Mouse (Mus musculus): ENCODE measurements at regions not wholly inside any gene's neighbourhood (a gene's known extent, or its start where the extent isn't known, plus 50 kb on each side); places are given as distances from the start of the nearest gene placed in this dataset.
A peak's percentile ranks its signal among the peaks of the same experiment; 100 is the strongest.

DNA sequence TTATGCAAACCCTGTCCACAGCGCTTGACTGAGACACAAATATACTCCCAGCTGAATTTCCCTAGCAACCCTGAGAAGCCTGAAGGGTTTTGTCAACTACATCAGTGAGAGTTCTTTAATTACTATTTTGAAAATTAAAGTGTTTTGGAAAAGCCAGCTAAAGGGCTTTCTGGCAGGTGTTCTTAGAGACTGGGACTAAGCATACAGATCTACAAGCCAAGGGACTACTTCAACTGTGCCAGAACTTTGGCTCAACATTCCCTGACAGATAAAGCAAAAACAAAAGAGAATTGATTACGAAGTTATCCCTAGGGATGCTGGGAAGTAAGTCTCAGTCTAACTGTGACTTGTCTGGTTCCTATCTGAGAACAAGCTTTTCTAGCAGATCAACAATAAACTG is 213.4 kb upstream of the Mkln1 start:
- Histone ChIP-seq H3K27ac (ENCODE audit: low read depth, low read length) (no peak overlapping the region), H3K4me1 (ENCODE audit: control insufficient read depth, insufficient read depth, low read length) (no peaks in the 10 kb centered on the region), H3K36me3 (ENCODE audit: control insufficient read depth, insufficient read depth, low read length) (no peaks in the 10 kb centered on the region), H3K4me3 (ENCODE audit: low read length) (no peak overlapping the region), H3K27me3 (ENCODE audit: control insufficient read depth, insufficient read depth, low read length) (no peaks in the 10 kb centered on the region), H3K9ac (ENCODE audit: low read depth, low read length) (no peak overlapping the region), H3K4me2 (replicated peaks; ENCODE audit: low read depth, low read length) (no peak overlapping the region), H3K9me3 (ENCODE audit: control insufficient read depth, low read length) (no peaks in the 10 kb centered on the region)
- 93% methylated on average over 2 of the region's 2 CpGs for WGBS
- no peak for ATAC-seq (ENCODE audit: low FRiP score, low TSS enrichment)

DNA sequence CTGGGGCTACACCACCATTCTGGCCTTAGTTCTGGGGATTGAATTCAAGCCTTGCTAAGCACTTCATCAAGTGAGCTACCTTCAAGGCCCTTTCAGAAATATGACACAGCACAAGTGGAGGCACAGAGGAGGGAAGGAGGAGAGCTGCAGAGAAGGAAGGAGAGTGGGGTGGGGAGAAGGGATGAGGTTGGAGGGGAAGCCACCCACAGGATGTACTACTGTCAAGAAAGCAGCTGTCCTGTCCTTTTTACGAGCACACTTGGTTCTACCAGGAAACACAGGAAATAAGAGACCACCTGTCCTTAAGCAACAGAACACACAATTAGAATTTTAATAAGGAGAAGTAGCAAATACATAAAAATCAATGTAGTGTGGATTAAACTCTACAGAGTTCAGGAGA is 210.5 kb upstream of the Mkln1 start:
- H3K9me3 ChIP-seq (ENCODE audit: control insufficient read depth, low read length) = no peaks in the 10 kb centered on the region
- ATAC-seq (ENCODE audit: low FRiP score, low TSS enrichment) = no peak
- no peaks in the 10 kb centered on the region for H3K27me3 ChIP-seq (ENCODE audit: control insufficient read depth, insufficient read depth, low read length)
- no peaks in the 10 kb centered on the region for H3K4me1 ChIP-seq (ENCODE audit: control insufficient read depth, insufficient read depth, low read length)
- no peak overlapping the region for H3K4me2 ChIP-seq (replicated peaks; ENCODE audit: low read depth, low read length)
- WGBS = 36% methylated on average over 1 of the region's 1 CpGs
- no peaks in the 10 kb centered on the region for H3K36me3 ChIP-seq (ENCODE audit: control insufficient read depth, insufficient read depth, low read length)
- H3K9ac ChIP-seq (ENCODE audit: low read depth, low read length) = no peak overlapping the region
- no peak overlapping the region for H3K4me3 ChIP-seq (ENCODE audit: low read length)
- H3K27ac ChIP-seq (ENCODE audit: low read depth, low read length) = no peak overlapping the region

DNA sequence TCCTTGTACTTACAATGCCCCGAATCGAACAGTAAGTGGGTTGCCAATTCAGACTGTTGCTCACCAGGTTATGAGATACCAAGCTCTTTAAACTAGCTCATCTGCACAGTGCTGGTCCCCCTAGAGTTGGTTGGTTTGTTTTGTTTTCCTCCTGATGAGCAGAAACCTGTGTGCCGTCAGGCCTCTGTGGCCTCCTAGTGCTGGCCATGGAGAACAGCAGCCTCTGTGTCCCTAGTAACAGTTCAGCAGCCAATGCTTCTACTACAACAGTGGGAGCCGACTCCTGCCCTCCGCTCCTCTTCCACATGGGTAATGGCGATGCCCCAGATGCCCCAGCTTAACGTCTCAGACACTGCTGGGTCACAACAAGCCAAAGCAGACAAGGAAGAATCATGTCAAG is 209.5 kb upstream of the Mkln1 start:
- Histone ChIP-seq H3K4me1 (ENCODE audit: control insufficient read depth, insufficient read depth, low read length) (no peaks in the 10 kb centered on the region), H3K9me3 (ENCODE audit: control insufficient read depth, low read length) (no peaks in the 10 kb centered on the region), H3K9ac (ENCODE audit: low read depth, low read length) (no peak overlapping the region), H3K4me3 (ENCODE audit: low read length) (no peak overlapping the region), H3K27me3 (ENCODE audit: control insufficient read depth, insufficient read depth, low read length) (no peaks in the 10 kb centered on the region), H3K4me2 (replicated peaks; ENCODE audit: low read depth, low read length) (no peak overlapping the region), H3K27ac (ENCODE audit: low read depth, low read length) (no peak overlapping the region), H3K36me3 (ENCODE audit: control insufficient read depth, insufficient read depth, low read length) (no peaks in the 10 kb centered on the region)
- peak; percentile 24; the same call in 1 of the 2 replicates for ATAC-seq (ENCODE audit: low FRiP score, low TSS enrichment)
- WGBS = 56% methylated on average over 7 of the region's 7 CpGs

DNA sequence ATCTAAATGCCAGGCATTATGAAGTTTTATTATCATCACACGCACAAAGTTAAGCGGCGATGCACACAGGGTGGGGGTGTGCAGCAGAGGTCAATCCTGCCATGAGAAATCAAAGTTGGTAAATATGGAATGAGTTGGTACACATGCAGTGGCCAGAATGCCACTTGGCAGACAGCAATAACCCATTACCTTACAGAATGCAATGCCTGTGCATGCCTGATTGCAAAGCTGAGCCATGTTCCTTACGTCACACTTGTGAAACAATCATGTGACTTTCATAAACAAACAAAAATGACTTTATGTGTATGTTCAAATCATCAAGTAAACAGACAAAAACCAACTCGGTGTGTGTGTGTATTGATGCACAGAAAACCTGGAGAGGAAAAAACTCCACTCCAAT is 208.5 kb upstream of the Mkln1 start:
- WGBS = 89% methylated on average over 5 of the region's 5 CpGs
- no peaks in the 10 kb centered on the region for H3K4me1 ChIP-seq (ENCODE audit: control insufficient read depth, insufficient read depth, low read length)
- no peaks in the 10 kb centered on the region for H3K9me3 ChIP-seq (ENCODE audit: control insufficient read depth, low read length)
- H3K9ac ChIP-seq (ENCODE audit: low read depth, low read length) = no peak overlapping the region
- no peak overlapping the region for H3K4me3 ChIP-seq (ENCODE audit: low read length)
- no peak overlapping the region for H3K4me2 ChIP-seq (replicated peaks; ENCODE audit: low read depth, low read length)
- H3K36me3 ChIP-seq (ENCODE audit: control insufficient read depth, insufficient read depth, low read length) = no peaks in the 10 kb centered on the region
- no peak overlapping the region for H3K27ac ChIP-seq (ENCODE audit: low read depth, low read length)
- no peak for ATAC-seq (ENCODE audit: low FRiP score, low TSS enrichment)
- no peaks in the 10 kb centered on the region for H3K27me3 ChIP-seq (ENCODE audit: control insufficient read depth, insufficient read depth, low read length)

DNA sequence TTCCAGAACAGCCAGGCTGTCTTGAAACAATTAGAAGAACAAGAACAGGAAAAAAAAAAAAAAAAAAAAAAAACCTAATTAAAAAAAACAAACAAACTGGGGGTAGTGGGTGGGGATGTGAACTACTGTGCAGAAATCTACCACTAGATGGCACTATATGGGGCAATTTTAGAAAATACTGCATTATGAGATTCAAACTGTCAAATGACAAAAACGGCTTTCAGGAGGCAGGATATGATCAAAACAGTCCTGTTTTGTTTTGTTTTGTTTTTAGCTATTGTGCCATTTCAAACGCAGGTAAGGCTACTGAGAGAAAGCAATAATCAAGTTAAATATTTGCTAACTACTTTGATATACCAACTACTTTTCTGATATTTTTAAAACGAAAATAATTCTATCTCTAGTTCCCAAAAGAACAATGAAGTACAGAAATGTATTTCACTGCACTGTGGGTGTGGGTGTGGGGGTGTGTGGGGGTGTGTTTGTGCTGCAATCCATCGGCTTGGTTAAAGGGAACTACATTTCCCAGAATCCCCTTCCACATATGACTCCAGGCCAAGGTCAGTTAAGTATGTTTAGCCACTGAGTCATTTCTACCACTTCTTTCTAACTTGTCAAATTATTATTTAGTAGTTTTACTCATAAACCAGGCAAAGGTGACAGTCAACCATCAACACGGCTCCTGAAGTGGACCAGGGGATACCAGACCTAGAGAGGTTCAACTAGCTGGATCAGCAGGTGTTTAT is 207.7 kb upstream of the Mkln1 start:
- Histone ChIP-seq H3K27me3 (ENCODE audit: control insufficient read depth, insufficient read depth, low read length) (no peaks in the 10 kb centered on the region), H3K4me2 (replicated peaks; ENCODE audit: low read depth, low read length) (no peak overlapping the region)
- WGBS = 50% methylated on average over 5 of the region's 5 CpGs

DNA sequence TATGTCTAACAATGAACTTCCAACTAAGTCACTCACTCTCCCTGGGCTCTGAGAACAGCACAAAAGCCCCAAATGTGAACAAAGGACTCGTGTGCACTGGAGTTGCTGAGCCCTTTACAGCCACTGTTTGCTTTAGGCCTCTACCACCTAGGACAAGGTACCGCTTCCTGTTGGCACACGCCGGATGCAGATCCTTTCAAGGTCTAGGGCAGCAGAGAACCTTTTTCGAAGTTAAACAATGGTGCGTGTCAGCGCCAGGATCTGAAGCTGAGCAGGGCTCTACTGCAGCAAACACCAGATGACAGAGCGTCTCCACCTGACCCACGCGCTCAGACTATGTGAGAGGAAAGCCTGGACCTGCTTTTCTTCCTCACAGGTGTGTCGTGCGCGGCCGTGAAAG is 207.0 kb upstream of the Mkln1 start:
- no peaks in the 10 kb centered on the region for H3K9me3 ChIP-seq (ENCODE audit: control insufficient read depth, low read length)
- WGBS = 91% methylated on average over 14 of the region's 14 CpGs
- ATAC-seq (ENCODE audit: low FRiP score, low TSS enrichment) = no peak
- H3K4me1 ChIP-seq (ENCODE audit: control insufficient read depth, insufficient read depth, low read length) = no peaks in the 10 kb centered on the region
- no peak overlapping the region for H3K27ac ChIP-seq (ENCODE audit: low read depth, low read length)
- H3K9ac ChIP-seq (ENCODE audit: low read depth, low read length) = no peak overlapping the region
- H3K27me3 ChIP-seq (ENCODE audit: control insufficient read depth, insufficient read depth, low read length) = no peaks in the 10 kb centered on the region
- H3K36me3 ChIP-seq (ENCODE audit: control insufficient read depth, insufficient read depth, low read length) = no peaks in the 10 kb centered on the region
- H3K4me3 ChIP-seq (ENCODE audit: low read length) = no peak overlapping the region
- no peak overlapping the region for H3K4me2 ChIP-seq (replicated peaks; ENCODE audit: low read depth, low read length)

More for the DNA sequence above, 207.7 kb upstream of the Mkln1 start:
- H3K36me3 ChIP-seq (ENCODE audit: control insufficient read depth, insufficient read depth, low read length) = no peaks in the 10 kb centered on the region
- H3K4me3 ChIP-seq (ENCODE audit: low read length) = no peak overlapping the region
- no peak overlapping the region for H3K27ac ChIP-seq (ENCODE audit: low read depth, low read length)
- no peaks in the 10 kb centered on the region for H3K9me3 ChIP-seq (ENCODE audit: control insufficient read depth, low read length)
- ATAC-seq (ENCODE audit: low FRiP score, low TSS enrichment) = no peak
- no peaks in the 10 kb centered on the region for H3K4me1 ChIP-seq (ENCODE audit: control insufficient read depth, insufficient read depth, low read length)
- H3K9ac ChIP-seq (ENCODE audit: low read depth, low read length) = no peak overlapping the region

DNA sequence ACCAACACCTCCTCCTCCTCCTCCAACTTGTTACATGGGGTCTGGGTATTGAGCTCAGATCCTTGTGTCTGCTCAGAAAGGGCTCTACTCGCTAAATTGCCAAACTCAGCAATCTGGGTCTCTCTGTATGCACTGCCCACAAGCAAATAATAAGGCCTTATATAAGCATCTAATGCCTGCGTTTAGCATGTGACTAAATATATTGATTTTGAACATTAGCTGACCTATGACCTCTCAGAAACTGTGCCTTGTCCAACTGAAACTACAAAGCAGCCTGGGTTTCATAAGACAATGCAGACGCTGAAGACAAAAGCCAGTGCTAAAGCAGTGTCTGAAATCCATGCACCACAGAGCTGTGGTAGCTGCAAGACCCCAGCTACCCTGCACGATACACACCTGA is 206.3 kb upstream of the Mkln1 start:
- Histone ChIP-seq H3K36me3 (ENCODE audit: control insufficient read depth, insufficient read depth, low read length) (no peaks in the 10 kb centered on the region), H3K27me3 (ENCODE audit: control insufficient read depth, insufficient read depth, low read length) (no peaks in the 10 kb centered on the region), H3K27ac (ENCODE audit: low read depth, low read length) (no peak overlapping the region), H3K9me3 (ENCODE audit: control insufficient read depth, low read length) (no peaks in the 10 kb centered on the region), H3K9ac (ENCODE audit: low read depth, low read length) (no peak overlapping the region), H3K4me2 (replicated peaks; ENCODE audit: low read depth, low read length) (no peak overlapping the region), H3K4me3 (ENCODE audit: low read length) (no peak overlapping the region), H3K4me1 (ENCODE audit: control insufficient read depth, insufficient read depth, low read length) (no peaks in the 10 kb centered on the region)
- no peak for ATAC-seq (ENCODE audit: low FRiP score, low TSS enrichment)
- 91% methylated on average over 4 of the region's 4 CpGs for WGBS

DNA sequence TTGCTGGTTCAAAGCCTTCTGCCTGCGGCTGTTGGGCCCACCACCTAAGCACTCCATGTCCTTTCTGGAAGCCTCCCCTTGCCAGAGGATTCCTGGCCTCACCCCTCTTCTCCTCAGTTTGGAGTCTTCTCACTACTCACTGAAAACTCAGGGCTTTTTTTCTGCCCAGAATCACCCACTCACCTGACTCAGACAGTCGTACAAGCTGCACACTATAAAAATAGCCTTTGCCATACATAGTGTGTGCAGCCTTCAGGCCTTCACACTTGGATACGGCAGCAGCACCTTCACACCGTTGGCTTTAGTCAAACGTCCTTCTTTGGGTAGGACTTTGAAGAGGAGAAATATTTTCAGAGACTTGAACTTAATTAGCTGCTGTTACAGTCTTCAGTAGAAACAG is 205.3 kb upstream of the Mkln1 start:
- no peak overlapping the region for H3K4me2 ChIP-seq (replicated peaks; ENCODE audit: low read depth, low read length)
- no peaks in the 10 kb centered on the region for H3K36me3 ChIP-seq (ENCODE audit: control insufficient read depth, insufficient read depth, low read length)
- no peaks in the 10 kb centered on the region for H3K27me3 ChIP-seq (ENCODE audit: control insufficient read depth, insufficient read depth, low read length)
- H3K9ac ChIP-seq (ENCODE audit: low read depth, low read length) = no peak overlapping the region
- no peaks in the 10 kb centered on the region for H3K9me3 ChIP-seq (ENCODE audit: control insufficient read depth, low read length)
- H3K27ac ChIP-seq (ENCODE audit: low read depth, low read length) = no peak overlapping the region
- no peak overlapping the region for H3K4me3 ChIP-seq (ENCODE audit: low read length)
- H3K4me1 ChIP-seq (ENCODE audit: control insufficient read depth, insufficient read depth, low read length) = no peaks in the 10 kb centered on the region
- ATAC-seq (ENCODE audit: low FRiP score, low TSS enrichment) = no peak
- WGBS = 82% methylated on average over 5 of the region's 5 CpGs

DNA sequence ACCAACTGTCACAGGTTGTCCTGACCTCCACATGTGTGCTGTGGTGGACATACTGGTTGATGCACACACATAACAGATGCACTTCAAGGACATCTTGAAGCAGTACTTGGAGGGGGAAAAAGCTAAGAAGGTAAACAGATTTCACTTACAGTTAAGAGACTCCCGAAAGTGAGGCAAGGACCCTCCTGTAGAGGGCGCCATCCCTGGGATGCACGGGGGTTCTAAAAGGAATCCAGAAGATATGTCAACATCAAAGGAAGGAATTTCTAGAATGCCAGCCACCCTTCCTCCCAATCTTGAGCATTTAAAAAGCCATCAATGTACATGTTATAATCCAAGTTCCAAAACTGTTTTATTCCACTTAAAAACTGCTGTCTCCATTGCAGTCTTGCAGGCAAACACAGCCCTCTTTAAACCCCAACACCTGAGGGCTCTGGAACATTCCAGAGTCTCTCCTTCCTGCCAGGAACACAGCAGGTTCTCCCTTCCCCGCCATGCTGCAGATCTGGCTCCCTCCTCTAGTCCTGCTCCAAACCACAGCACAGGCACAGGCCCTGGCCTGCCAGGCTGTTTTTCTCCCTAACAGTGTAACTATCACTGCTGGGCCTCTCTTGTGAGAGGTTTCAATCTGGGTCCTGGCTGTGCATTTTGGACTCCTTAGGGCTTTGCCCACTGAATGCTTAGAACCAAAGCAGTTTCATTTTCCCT is 200.8 kb upstream of the Mkln1 start:
- Histone ChIP-seq H3K4me1 (ENCODE audit: control insufficient read depth, insufficient read depth, low read length) (no peaks in the 10 kb centered on the region), H3K9me3 (ENCODE audit: control insufficient read depth, low read length) (no peaks in the 10 kb centered on the region), H3K27me3 (ENCODE audit: control insufficient read depth, insufficient read depth, low read length) (no peaks in the 10 kb centered on the region), H3K36me3 (ENCODE audit: control insufficient read depth, insufficient read depth, low read length) (no peaks in the 10 kb centered on the region), H3K4me2 (replicated peaks; ENCODE audit: low read depth, low read length) (no peak overlapping the region), H3K9ac (ENCODE audit: low read depth, low read length) (no peak overlapping the region), H3K27ac (ENCODE audit: low read depth, low read length) (no peak overlapping the region), H3K4me3 (ENCODE audit: low read length) (no peak overlapping the region)
- no peak for ATAC-seq (ENCODE audit: low FRiP score, low TSS enrichment)
- WGBS = 62% methylated on average over 4 of the region's 4 CpGs
